Mouse (Mus musculus) adipose tissue, adult 10 weeks (tissue): Measurements from ENCODE around the gene 9230113P08Rik. TPM values are rescaled to one million over a fixed set of nuclear protein-coding genes. Genes with fewer than 3 reads are reported as not detected.

Experiments used
- polyA plus RNA-seq: library from polyadenylated mRNA; stranded (reverse); fragments of 350-450 nt; fragmentation: Illumina TruSeq; extraction: RNeasy Lipid Tissue Mini Kit (QIAGEN cat#74804); gene quantifications from one replicate; pipeline ENCODE4 v1.2.3, GENCODE M21; 2014; ENCODE audit warnings: low read depth, low replicate concordance

The 9230113P08Rik gene
- 1,684 TPM for polyA plus RNA-seq

DNA sequence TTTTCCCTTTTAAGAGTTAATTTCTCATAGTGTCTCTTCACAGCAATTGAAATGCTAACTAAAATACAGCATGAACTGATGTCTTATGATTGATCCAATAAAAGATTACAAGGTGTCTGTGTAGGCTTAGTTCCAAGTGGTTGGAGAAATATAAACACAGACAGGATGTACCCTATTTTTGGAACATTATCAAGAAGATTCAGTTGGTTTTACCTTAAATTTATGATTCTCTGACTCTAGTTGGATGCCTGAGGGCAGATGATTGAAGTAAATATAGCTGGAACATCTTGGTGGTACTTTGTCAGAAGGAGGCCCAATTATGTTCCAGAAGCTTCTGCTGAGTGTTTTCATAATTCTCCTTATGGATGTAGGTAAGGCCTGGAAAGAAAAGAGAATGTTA is at the start of gene 9230113P08Rik:
Gene 9230113P08Rik, plus strand, starts transcription at position 301 of the 400 bp plus-strand sequence.

Other genes with a start within 250 kb of the 9230113P08Rik start
- 148 TPM for gene Pate1, start 221.0 kb upstream of the 9230113P08Rik start, polyA plus RNA-seq
- gene Gm17677, start 167.4 kb upstream of the 9230113P08Rik start, polyA plus RNA-seq = 72.9 TPM
- 204 TPM for gene Gm17727, start 130.3 kb upstream of the 9230113P08Rik start, polyA plus RNA-seq
- gene Gm27235, start 118.3 kb upstream of the 9230113P08Rik start, polyA plus RNA-seq = 100 TPM
- 1,154 TPM for gene D730048I06Rik, start 118.3 kb upstream of the 9230113P08Rik start, polyA plus RNA-seq
- gene 9230110F15Rik, start 64.3 kb upstream of the 9230113P08Rik start, polyA plus RNA-seq = 826 TPM
- 39.6 TPM for gene Gm5916, start 220.4 kb downstream of the 9230113P08Rik start, polyA plus RNA-seq